Mouse (Mus musculus): ENCODE data around the gene Pla2g3. TPM values are rescaled to one million over a fixed set of nuclear protein-coding genes. Genes with fewer than 3 reads are reported as not detected.

Pla2g3 gene
- total RNA-seq, 1 experiment from 2014 or later: 3.8 TPM

DNA sequence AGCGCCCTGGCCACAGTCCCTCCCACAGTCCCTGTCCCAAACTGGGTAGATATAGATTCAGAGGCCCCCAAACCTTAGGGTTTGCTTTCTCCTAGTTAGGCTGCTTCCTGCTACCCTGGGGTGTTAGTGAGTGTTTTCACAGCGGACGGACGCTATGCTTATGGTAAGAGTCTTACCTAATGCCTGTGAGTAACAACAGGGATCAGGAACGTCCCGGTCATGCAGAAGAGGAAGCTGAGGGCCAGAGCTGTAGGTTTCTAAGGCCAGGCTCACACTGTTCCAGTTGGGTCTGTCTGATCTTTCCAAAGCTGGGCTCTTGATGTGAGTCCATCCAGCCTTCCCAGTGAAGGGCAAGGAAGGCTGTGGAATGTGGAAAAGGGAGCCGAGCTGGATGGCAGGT lies 1.7 kb upstream of the Pla2g3 start:
- peak; percentile 32; the same call in 1 of the 2 replicates for ATAC-seq (replicated peaks; ENCODE audit: insufficient number of reproducible peaks, low FRiP score, low TSS enrichment, poor library complexity, severe bottlenecking)

- ATAC-seq (replicated peaks; ENCODE audit: insufficient number of reproducible peaks, low FRiP score, low TSS enrichment, poor library complexity, severe bottlenecking): no peak
Measured at GRCm38 (mm10) chr11:3489036-3489435, 952 bp downstream of the Pla2g3 start.

DNA sequence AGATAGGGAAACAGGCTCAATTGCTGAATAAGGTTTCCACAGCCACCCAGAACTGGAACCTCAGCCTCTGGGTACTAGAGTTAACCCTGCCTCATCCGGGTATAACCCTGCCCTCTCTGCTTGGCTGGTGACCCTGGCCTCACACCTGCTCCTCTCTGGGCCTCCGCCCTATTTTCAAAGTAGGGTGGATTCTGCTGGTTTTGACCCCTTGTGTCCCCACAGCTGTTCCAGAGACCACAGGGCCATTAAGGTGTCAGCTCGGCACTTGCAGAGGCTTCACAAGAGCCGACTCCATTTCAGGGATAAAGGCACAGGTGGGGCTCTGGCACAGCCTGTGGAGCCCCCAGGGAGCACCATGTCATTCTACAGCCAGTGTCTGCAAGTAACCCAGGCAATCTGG lies 4.7 kb downstream of the Pla2g3 start:
- no peak for ATAC-seq (replicated peaks; ENCODE audit: insufficient number of reproducible peaks, low FRiP score, low TSS enrichment, poor library complexity, severe bottlenecking)

GRCm38 (mm10) chr11:3494857-3495256 lies 6.8 kb downstream of the Pla2g3 start:
- no peak for ATAC-seq (replicated peaks; ENCODE audit: insufficient number of reproducible peaks, low FRiP score, low TSS enrichment, poor library complexity, severe bottlenecking)

DNA sequence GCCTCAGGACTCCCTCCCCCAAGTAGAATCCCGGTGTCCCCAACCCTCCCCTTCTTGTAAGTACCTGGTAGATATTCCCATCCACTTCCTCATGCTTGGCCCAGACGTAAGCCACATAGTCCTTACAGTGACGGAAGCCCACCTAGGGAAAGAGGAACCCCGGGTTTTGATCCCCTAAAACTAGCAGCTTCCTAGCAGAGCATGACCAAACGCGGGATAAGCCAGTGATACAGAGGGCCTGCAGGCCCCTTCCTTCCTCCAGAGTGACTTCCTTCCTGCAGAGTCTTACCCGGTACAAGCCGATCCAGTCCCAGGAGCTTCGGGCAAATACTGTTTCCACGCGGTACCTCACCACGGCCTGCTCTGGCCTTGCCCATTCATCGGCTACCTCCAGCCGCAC lies 7.4 kb downstream of the Pla2g3 start:
- no peak for ATAC-seq (replicated peaks; ENCODE audit: insufficient number of reproducible peaks, low FRiP score, low TSS enrichment, poor library complexity, severe bottlenecking)

GRCm38 (mm10) chr11:3496756-3497155 lies 8.7 kb downstream of the Pla2g3 start:
- no peak for ATAC-seq (replicated peaks; ENCODE audit: insufficient number of reproducible peaks, low FRiP score, low TSS enrichment, poor library complexity, severe bottlenecking)

GRCm38 (mm10) chr11:3497296-3497695 lies 9.2 kb downstream of the Pla2g3 start:
- no peak for ATAC-seq (replicated peaks; ENCODE audit: insufficient number of reproducible peaks, low FRiP score, low TSS enrichment, poor library complexity, severe bottlenecking)

DNA sequence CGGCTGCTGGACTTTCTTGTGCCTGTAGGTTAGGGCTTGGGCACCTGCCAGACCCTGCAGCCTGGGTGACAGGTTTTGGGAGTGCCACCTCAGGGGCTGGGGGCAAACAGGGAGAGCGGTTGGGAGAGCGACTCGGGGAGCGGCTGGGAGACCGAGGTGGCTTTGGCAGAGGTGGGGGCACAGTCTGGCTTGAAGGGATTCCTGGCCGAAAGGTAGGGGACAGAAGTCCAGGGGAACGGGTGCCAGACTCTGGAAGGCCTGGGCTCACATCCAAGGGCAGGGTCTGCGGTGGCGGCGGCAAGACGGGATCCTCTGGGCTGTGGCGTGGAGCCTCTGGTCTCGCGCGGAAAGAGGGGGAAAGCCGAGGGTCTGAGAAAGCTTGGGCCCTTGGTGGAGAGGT lies 14.0 kb downstream of the Pla2g3 start:
- no peak for ATAC-seq (replicated peaks; ENCODE audit: insufficient number of reproducible peaks, low FRiP score, low TSS enrichment, poor library complexity, severe bottlenecking)

GRCm38 (mm10) chr11:3502459-3503072 lies 14.5 kb downstream of the Pla2g3 start:
- no peak for ATAC-seq (replicated peaks; ENCODE audit: insufficient number of reproducible peaks, low FRiP score, low TSS enrichment, poor library complexity, severe bottlenecking)

GRCm38 (mm10) chr11:3503755-3504693 lies 15.9 kb downstream of the Pla2g3 start:
- no peak for ATAC-seq (replicated peaks; ENCODE audit: insufficient number of reproducible peaks, low FRiP score, low TSS enrichment, poor library complexity, severe bottlenecking)

- ATAC-seq (replicated peaks; ENCODE audit: insufficient number of reproducible peaks, low FRiP score, low TSS enrichment, poor library complexity, severe bottlenecking): no peak
Measured at GRCm38 (mm10) chr11:3508226-3508625, 20.1 kb downstream of the Pla2g3 start.

DNA sequence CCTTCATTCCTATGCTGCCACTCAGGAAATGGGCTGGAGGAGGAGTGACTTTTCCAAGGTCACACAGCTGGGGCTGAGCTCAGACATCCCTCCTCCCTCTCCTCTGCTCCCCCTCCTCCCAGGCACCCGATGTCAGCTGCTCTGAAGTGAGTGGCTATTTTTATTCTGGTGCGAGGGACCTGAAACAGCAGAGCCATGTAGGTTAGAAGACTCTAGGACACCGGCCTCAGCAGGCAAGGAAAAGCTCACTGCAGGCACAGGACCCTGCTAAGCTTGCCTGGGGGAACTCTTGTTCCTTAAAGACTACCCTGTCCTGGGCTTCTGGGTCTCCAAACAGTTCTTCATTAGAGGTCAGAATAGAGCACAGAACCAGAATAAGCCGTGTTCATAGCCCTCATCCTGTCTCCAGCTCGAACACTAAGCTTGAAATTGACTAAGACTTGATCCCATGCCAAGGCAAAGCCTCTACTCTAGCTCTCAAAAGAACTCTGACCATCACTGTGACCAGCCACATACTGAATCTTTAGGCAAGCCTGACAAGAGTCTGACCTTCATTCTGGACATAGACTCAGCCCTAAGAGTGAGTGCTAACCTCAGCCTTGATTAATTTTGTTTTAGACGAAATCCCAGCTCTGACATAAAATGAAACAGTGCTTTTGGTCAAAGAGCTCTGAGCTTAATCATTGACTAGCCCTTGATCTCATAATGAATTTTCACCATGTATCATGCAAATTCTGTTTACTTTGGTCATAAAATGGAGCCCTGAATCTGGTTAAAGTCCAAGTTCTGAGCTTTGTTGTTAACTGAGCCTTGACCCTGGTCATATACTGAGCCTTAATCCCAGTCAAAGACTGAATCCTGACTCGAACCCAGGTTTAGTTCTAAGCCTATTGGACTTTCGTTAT lies 21.3 kb downstream of the Pla2g3 start:
- ATAC-seq (replicated peaks; ENCODE audit: insufficient number of reproducible peaks, low FRiP score, low TSS enrichment, poor library complexity, severe bottlenecking): no peak

GRCm38 (mm10) chr11:3510321-3510720 lies 22.2 kb downstream of the Pla2g3 start:
- ATAC-seq (replicated peaks; ENCODE audit: insufficient number of reproducible peaks, low FRiP score, low TSS enrichment, poor library complexity, severe bottlenecking): peak; percentile 70

DNA sequence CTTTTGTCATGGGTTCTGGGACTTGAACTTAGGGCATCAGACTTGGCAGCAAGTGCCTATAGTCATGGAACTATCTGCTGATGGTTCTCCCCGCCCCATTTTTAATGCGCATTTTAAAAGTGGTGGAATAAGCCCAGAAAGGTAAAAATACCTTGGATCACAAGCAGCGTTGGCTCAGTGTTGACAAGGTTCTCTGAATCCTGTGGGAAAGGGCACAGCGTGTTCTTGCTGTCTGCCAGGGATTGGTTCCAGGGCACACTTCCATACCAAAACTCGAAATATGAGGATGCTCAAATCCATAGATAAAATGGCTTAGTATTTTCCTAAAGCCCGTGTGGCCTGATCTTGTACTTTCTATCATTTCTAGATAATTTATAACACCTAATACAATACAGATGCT lies 25.2 kb downstream of the Pla2g3 start:
- no peak for ATAC-seq (replicated peaks; ENCODE audit: insufficient number of reproducible peaks, low FRiP score, low TSS enrichment, poor library complexity, severe bottlenecking)

- peak; percentile 72 for ATAC-seq (replicated peaks; ENCODE audit: insufficient number of reproducible peaks, low FRiP score, low TSS enrichment, poor library complexity, severe bottlenecking)
Measured at GRCm38 (mm10) chr11:3514529-3515054, 26.5 kb downstream of the Pla2g3 start, which contains the start of gene Selenom. TSS of gene Selenom (plus strand) at chr11:3514684.

DNA sequence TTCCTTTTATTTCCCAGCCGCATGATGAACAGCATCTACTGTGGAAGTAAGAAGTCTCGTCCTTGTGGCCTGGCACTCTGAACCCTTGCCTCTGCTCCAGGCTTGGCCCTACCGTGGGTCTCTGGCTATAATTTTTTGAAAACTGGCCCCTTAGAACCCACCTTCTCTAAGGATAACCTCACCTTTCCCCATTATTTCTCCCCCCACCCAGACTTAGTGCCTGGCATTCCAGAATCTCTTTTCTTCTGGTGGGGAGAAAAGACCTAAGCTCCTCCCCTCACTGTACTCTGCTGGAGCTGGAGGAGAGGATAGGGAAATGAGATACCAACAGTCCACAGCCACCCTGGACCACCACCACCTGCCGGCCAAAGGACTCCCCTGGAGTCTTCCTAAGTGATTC lies 27.1 kb downstream of the Pla2g3 start:
- ATAC-seq (replicated peaks; ENCODE audit: insufficient number of reproducible peaks, low FRiP score, low TSS enrichment, poor library complexity, severe bottlenecking): no peak

- no peak for ATAC-seq (replicated peaks; ENCODE audit: insufficient number of reproducible peaks, low FRiP score, low TSS enrichment, poor library complexity, severe bottlenecking)
Measured at GRCm38 (mm10) chr11:3515637-3516036, 27.6 kb downstream of the Pla2g3 start.

DNA sequence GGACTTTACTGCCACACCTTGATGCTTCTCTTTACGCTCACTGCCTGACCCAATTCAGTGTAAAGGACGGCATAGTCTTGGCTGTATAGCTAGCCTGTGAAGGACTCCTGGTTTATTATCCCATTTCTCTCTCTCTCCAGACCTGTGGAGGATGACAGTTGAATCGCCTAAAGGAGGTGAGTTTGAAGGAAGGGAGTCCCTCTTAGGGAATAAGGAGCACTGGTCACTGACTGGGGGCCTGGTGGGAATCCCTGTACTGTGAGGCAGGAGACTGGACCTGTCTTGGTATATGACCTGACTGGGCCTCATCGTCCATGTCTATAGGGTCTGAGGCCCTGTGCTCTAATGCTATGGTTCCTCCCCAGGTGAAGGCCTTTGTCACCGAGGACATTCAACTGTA lies 28.0 kb downstream of the Pla2g3 start:
- no peak for ATAC-seq (replicated peaks; ENCODE audit: insufficient number of reproducible peaks, low FRiP score, low TSS enrichment, poor library complexity, severe bottlenecking)
